Mouse (Mus musculus) kidney, embryonic 14.5 days (tissue): Measurements from ENCODE around the gene Tbxas1. TPM values are rescaled to one million over a fixed set of nuclear protein-coding genes. Genes with fewer than 3 reads are reported as not detected.

Experiments
- ATAC-seq: fragments of 200-750 bp; cut with Nextera tagmentation; 2 replicates; pipeline ENCODE4 v1.8.0; 2017; ENCODE audit warnings: moderate number of reproducible peaks, mild to moderate bottlenecking, moderate TSS enrichment, moderate library complexity; ENCODE audit not compliant: low FRiP score, low TSS enrichment
- H3K27ac ChIP-seq: fragments of 300-500 bp; sonication (generic); 2 replicates; pipeline ENCODE4 v1.5.1; 2014; ENCODE audit warnings: low read depth, mild to moderate bottlenecking, low read length, moderate library complexity, mixed read lengths
- H3K27me3 ChIP-seq: fragments of 300-500 bp; sonication (generic); 2 replicates; pipeline ENCODE4 v1.6.1; 2014; ENCODE audit warnings: mild to moderate bottlenecking, low read length; ENCODE audit not compliant: control insufficient read depth, insufficient read depth
- H3K36me3 ChIP-seq: fragments of 300-500 bp; sonication (generic); 2 replicates; pipeline ENCODE4 v1.6.1; 2014; ENCODE audit warnings: low read length, mixed read lengths; ENCODE audit not compliant: control insufficient read depth, insufficient read depth
- H3K4me1 ChIP-seq: fragments of 300-500 bp; sonication (generic); 2 replicates; pipeline ENCODE4 v1.6.1; 2014; ENCODE audit warnings: low read length, mixed read lengths; ENCODE audit not compliant: control insufficient read depth, insufficient read depth
- H3K4me2 ChIP-seq: fragments of 300-500 bp; sonication (generic); replicated peaks from 2 replicates; pipeline ENCODE4 v1.6.1; 2014; ENCODE audit warnings: low read depth, mild to moderate bottlenecking, low read length
- H3K4me3 ChIP-seq: fragments of 300-500 bp; sonication (generic); 2 replicates; pipeline ENCODE4 v1.5.1; 2014; ENCODE audit warnings: mild to moderate bottlenecking, low read length
- H3K9ac ChIP-seq: fragments of 300-500 bp; sonication (generic); 2 replicates; pipeline ENCODE4 v1.6.1; 2014; ENCODE audit warnings: low read depth, mild to moderate bottlenecking, low read length, moderate library complexity
- H3K9me3 ChIP-seq: fragments of 300-500 bp; sonication (generic); 2 replicates; pipeline ENCODE4 v1.6.1; 2016; ENCODE audit warnings: low read length; ENCODE audit not compliant: control insufficient read depth
- WGBS: fragments of 180-500 bp; shearing (Covaris S2); extraction: QIAGEN DNeasy Blood & Tissue Kit; methylation state at CpG from one replicate; pipeline ENCODE4 v1.1.7; 2014; 5-methylcytosine and 5-hydroxymethylcytosine counted together
- polyA plus RNA-seq: library from polyadenylated mRNA; unstranded; fragments of >200 nt; fragmentation: Nextera tagmentation; extraction: Ambion mirVana; gene quantifications from 2 replicates; pipeline ENCODE4 v1.2.1, GENCODE M21; 2014

The Tbxas1 gene
- polyA plus RNA-seq, 1 experiment from 2014 or later, result 3.3 TPM

DNA sequence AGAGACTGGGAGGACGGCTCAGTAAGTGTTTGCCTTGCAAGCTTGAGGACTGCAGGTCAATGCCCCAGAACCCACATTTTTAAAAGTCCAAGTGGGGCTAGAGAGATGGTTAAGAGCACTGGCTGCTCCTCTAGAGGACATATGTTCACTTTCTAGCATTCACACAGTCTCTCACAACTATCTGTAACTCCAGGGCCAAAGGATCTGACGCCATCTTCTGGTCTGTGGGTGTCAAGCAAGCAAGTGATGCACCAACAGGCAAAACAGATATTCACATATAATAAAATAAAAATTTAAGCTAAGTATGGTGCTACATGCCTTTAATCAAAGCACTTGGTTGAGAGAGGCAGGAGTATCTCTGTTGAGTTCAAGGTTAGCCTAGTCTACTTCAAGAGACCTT is 231.6 kb downstream of the Tbxas1 start:
- no peak for ATAC-seq
- Histone ChIP-seq H3K27me3 (no peaks in the 10 kb centered on the region), H3K36me3 (no peaks in the 10 kb centered on the region), H3K4me2 (no peak overlapping the region), H3K9ac (no peak overlapping the region), H3K4me3 (no peak overlapping the region), H3K4me1 (no peaks in the 10 kb centered on the region), H3K9me3 (no peaks in the 10 kb centered on the region), H3K27ac (no peak overlapping the region)
- 63% methylated on average over 2 of the region's 2 CpGs for WGBS

DNA sequence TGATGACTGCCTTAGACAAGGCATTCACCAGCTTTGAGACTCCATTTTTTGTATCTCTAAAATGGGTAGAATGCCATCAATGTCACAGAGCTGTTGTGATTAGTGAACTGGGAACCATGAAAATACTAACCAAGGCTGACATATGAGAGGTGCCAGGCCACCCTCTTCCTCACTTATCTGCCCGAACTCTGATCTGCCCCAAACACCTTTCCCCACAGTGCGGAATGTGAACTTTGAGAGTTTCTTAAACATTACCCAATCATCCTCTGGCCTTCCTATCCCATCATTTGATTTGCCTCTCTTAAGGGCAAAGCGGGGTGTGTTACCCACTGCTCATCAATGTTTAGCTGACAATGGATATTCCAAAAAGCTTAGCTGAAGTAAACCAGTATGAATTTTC is 237.5 kb downstream of the Tbxas1 start:
- Histone ChIP-seq H3K36me3 (no peaks in the 10 kb centered on the region), H3K4me1 (no peaks in the 10 kb centered on the region), H3K9ac (no peak overlapping the region), H3K4me3 (no peak overlapping the region), H3K9me3 (no peaks in the 10 kb centered on the region), H3K4me2 (no peak overlapping the region), H3K27me3 (peaks cover 11% of the 10 kb centered on the region), H3K27ac (no peak overlapping the region)
- ATAC-seq, result no peak
- WGBS, result 93% methylated on average over 3 of the region's 3 CpGs

- H3K4me1 ChIP-seq, result no peaks in the 10 kb centered on the region
- H3K27ac ChIP-seq, result no peak overlapping the region
- no peaks in the 10 kb centered on the region for H3K9me3 ChIP-seq
- H3K4me2 ChIP-seq, result no peak overlapping the region
- no peak for ATAC-seq
- H3K27me3 ChIP-seq, result peaks cover 11% of the 10 kb centered on the region
- no peak overlapping the region for H3K4me3 ChIP-seq
- no peaks in the 10 kb centered on the region for H3K36me3 ChIP-seq
- WGBS, result 89% methylated on average over 3 of the region's 3 CpGs
- H3K9ac ChIP-seq, result no peak overlapping the region
These were observed 237.9 kb downstream of the Tbxas1 start for GRCm38 (mm10) chr6:39113141-39113540.

- Histone ChIP-seq H3K4me3 (no peak overlapping the region), H3K4me1 (0 out of 2 replicates have a peak, but pooled peaks cover 3% of the 10 kb centered on the region), H3K4me2 (no peak overlapping the region), H3K27me3 (peaks cover 18% of the 10 kb centered on the region), H3K36me3 (no peaks in the 10 kb centered on the region), H3K9ac (no peak overlapping the region), H3K9me3 (peaks cover 5% of the 10 kb centered on the region; the same call in 1 of the 2 replicates), H3K27ac (no peak overlapping the region)
- no peak for ATAC-seq
- WGBS, result 73% methylated on average over 1 of the region's 1 CpGs
These were observed 240.2 kb downstream of the Tbxas1 start for GRCm38 (mm10) chr6:39115438-39115837.

GRCm38 (mm10) chr6:39117584-39118455 is 242.6 kb downstream of the Tbxas1 start, which contains the start of gene Parp12:
Gene Parp12 (minus strand): TSS chr6:39118349.
- 0 out of 2 replicates have a peak, but pooled peaks cover 3% of the 10 kb centered on the region for H3K4me1 ChIP-seq
- peaks cover 18% of the 10 kb centered on the region for H3K27me3 ChIP-seq
- H3K27ac ChIP-seq, result 0 out of 2 replicates have a peak within 1 kb of the TSS, but pooled peaks have one; percentile 11
- 4% methylated on average over 48 of the region's 101 CpGs for WGBS
- no peaks in the 10 kb centered on the region for H3K36me3 ChIP-seq
- peak within 1 kb of the TSS; percentile 53 for H3K4me2 ChIP-seq
- peak; percentile 85 for ATAC-seq
- peak within 1 kb of the TSS; percentile 78 for H3K4me3 ChIP-seq
- peak within 1 kb of the TSS; percentile 79 for H3K9ac ChIP-seq
- H3K9me3 ChIP-seq, result peaks cover 5% of the 10 kb centered on the region; the same call in 1 of the 2 replicates

DNA sequence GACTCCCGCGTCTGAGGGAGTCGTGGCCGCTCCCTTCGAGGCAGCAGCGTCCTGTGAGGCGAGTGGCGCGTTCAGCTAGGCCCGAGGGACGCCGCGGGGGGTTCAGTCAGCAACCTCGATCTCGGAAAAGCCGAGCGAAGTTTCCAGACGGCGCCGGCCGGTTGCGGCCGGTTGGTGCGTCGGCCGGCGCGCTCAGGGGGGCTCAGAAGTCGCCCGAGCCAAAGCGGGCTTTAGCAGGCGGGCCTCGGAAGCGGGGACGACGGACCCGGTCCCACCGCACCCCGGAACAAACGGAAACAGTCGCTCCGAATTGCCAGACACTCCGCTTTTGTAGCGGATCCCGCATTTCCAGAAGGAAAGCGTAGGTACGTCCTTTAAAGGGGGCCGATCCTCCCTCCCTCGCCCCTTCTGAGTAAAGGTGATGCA is 243.3 kb downstream of the Tbxas1 start:
- ATAC-seq, result no peak
- H3K27ac ChIP-seq, result 0 out of 2 replicates have a peak overlapping the region, but pooled peaks have one; percentile 11

GRCm38 (mm10) chr6:39120685-39121084 is 245.5 kb downstream of the Tbxas1 start:
- Histone ChIP-seq H3K27ac (no peak overlapping the region), H3K4me2 (no peak overlapping the region), H3K36me3 (no peaks in the 10 kb centered on the region), H3K9ac (no peak overlapping the region), H3K9me3 (peaks cover 5% of the 10 kb centered on the region; the same call in 1 of the 2 replicates), H3K27me3 (peaks cover 18% of the 10 kb centered on the region), H3K4me1 (0 out of 2 replicates have a peak, but pooled peaks cover 3% of the 10 kb centered on the region), H3K4me3 (no peak overlapping the region)
- 61% methylated on average over 3 of the region's 3 CpGs for WGBS
- no peak for ATAC-seq

More for the DNA sequence above, 243.3 kb downstream of the Tbxas1 start:
- WGBS, result 13% methylated on average over 49 of the region's 49 CpGs
- peaks cover 18% of the 10 kb centered on the region for H3K27me3 ChIP-seq
- H3K9me3 ChIP-seq, result peaks cover 5% of the 10 kb centered on the region; the same call in 1 of the 2 replicates
- peak overlapping the region; percentile 53 for H3K4me2 ChIP-seq
- H3K4me1 ChIP-seq, result 0 out of 2 replicates have a peak, but pooled peaks cover 3% of the 10 kb centered on the region
- H3K4me3 ChIP-seq, result peak overlapping the region; percentile 78
- no peaks in the 10 kb centered on the region for H3K36me3 ChIP-seq
- H3K9ac ChIP-seq, result peak overlapping the region; percentile 79

DNA sequence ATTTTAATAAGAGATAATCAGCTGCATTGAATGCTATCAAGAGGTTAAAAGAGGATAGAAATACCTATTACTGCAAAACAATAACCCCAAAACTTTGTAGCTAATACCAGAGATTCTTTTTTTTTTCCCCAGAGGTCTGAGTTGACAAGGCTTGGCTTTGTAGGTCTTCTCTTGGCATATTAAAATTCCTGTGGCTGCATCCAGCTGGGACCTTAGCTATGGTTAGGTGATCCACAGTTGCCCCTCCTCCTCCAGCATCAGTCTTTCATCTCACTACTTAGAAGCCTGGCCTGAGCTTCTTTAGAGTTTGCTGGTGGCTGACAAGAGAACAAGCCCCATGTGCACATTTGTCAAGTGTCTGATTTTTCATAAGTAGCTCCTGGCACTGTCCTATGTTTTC is 249.5 kb downstream of the Tbxas1 start:
- no peak overlapping the region for H3K4me3 ChIP-seq
- ATAC-seq, result no peak
- no peaks in the 10 kb centered on the region for H3K36me3 ChIP-seq
- no peak overlapping the region for H3K4me2 ChIP-seq
- no peaks in the 10 kb centered on the region for H3K27me3 ChIP-seq
- no peaks in the 10 kb centered on the region for H3K4me1 ChIP-seq
- no peak overlapping the region for H3K9ac ChIP-seq
- H3K27ac ChIP-seq, result no peak overlapping the region
- H3K9me3 ChIP-seq, result peaks cover 3% of the 10 kb centered on the region; the same call in 1 of the 2 replicates

- Histone ChIP-seq H3K9me3 (peaks cover 3% of the 10 kb centered on the region; the same call in 1 of the 2 replicates), H3K4me2 (no peak overlapping the region), H3K27ac (no peak overlapping the region), H3K27me3 (no peaks in the 10 kb centered on the region), H3K4me3 (no peak overlapping the region), H3K9ac (no peak overlapping the region), H3K4me1 (no peaks in the 10 kb centered on the region), H3K36me3 (peaks cover 10% of the 10 kb centered on the region; the same call in 1 of the 2 replicates)
- WGBS, result 41% methylated on average over 4 of the region's 4 CpGs
- ATAC-seq, result no peak
These were observed 256.3 kb downstream of the Tbxas1 start for GRCm38 (mm10) chr6:39131480-39131879.
